Mouse (Mus musculus) thymus, adult 2 months (tissue): Measurements from ENCODE around the gene Eef1akmt3. TPM values are rescaled to one million over a fixed set of nuclear protein-coding genes. Genes with fewer than 3 reads are reported as not detected.
"Not testable (repeated sequence)": the region's sequence is repeated elsewhere in the genome, so short reads cannot be mapped to it uniquely, and the experiment has no call there.

Source experiments
- DNase-seq: peaks from one replicate; pipeline ENCODE4 v3.0.0; 2021
- H3K27ac ChIP-seq: fragments of 200-500 bp; 2 replicates; pipeline ENCODE4 v1.5.1; 2012; ENCODE audit warnings: low read length, control low read depth; ENCODE audit not compliant: control insufficient read depth, insufficient read depth
- H3K27me3 ChIP-seq: fragments of 200-500 bp; 2 replicates; pipeline ENCODE4 v1.6.1; 2012; ENCODE audit warnings: mild to moderate bottlenecking, low read length, moderate library complexity, mixed read lengths; ENCODE audit not compliant: control insufficient read depth, insufficient read depth
- H3K36me3 ChIP-seq: fragments of 200-500 bp; 2 replicates; pipeline ENCODE4 v1.6.1; 2012; ENCODE audit warnings: mild to moderate bottlenecking, low read length, moderate library complexity; ENCODE audit not compliant: control insufficient read depth, insufficient read depth
- H3K4me1 ChIP-seq: fragments of 200-500 bp; replicated peaks from 2 replicates; pipeline ENCODE4 v1.6.1; 2012; ENCODE audit warnings: low read length; ENCODE audit not compliant: control insufficient read depth, insufficient read depth
- H3K4me3 ChIP-seq: fragments of 200-500 bp; 2 replicates; pipeline ENCODE4 v1.5.1; 2012; ENCODE audit warnings: mild to moderate bottlenecking, low read length, control low read depth, moderate library complexity; ENCODE audit not compliant: control insufficient read depth, insufficient read depth
- CTCF ChIP-seq: fragments of 200-500 bp; IDR thresholded peaks from 2 replicates; pipeline ENCODE4 v1.5.1; 2012; ENCODE audit warnings: mild to moderate bottlenecking, control low read depth, low read length, moderate library complexity, borderline replicate concordance; ENCODE audit not compliant: control insufficient read depth, poor library complexity, insufficient read depth; ENCODE audit errors: extremely low read depth
- POLR2A ChIP-seq: fragments of 200-500 bp; IDR thresholded peaks from 2 replicates; pipeline ENCODE4 v1.6.1; 2012; ENCODE audit warnings: mild to moderate bottlenecking, low read length, control low read depth, moderate library complexity; ENCODE audit not compliant: control insufficient read depth, poor library complexity, insufficient read depth; ENCODE audit errors: extremely low read depth
- WGBS: fragments of 180-500 bp; shearing (Covaris S2); methylation state at CpG from one replicate; pipeline ENCODE4 v1.1.7; 2018; 5-methylcytosine and 5-hydroxymethylcytosine counted together
- polyA plus RNA-seq: library from polyadenylated mRNA; depleted of rRNA; stranded (reverse); fragments of >200 nt; gene quantifications from 2 replicates; pipeline ENCODE4 v1.2.3, GENCODE M21; 2012

Gene Eef1akmt3
- polyA plus RNA-seq, 1 experiment, result 0.13 TPM

DNA sequence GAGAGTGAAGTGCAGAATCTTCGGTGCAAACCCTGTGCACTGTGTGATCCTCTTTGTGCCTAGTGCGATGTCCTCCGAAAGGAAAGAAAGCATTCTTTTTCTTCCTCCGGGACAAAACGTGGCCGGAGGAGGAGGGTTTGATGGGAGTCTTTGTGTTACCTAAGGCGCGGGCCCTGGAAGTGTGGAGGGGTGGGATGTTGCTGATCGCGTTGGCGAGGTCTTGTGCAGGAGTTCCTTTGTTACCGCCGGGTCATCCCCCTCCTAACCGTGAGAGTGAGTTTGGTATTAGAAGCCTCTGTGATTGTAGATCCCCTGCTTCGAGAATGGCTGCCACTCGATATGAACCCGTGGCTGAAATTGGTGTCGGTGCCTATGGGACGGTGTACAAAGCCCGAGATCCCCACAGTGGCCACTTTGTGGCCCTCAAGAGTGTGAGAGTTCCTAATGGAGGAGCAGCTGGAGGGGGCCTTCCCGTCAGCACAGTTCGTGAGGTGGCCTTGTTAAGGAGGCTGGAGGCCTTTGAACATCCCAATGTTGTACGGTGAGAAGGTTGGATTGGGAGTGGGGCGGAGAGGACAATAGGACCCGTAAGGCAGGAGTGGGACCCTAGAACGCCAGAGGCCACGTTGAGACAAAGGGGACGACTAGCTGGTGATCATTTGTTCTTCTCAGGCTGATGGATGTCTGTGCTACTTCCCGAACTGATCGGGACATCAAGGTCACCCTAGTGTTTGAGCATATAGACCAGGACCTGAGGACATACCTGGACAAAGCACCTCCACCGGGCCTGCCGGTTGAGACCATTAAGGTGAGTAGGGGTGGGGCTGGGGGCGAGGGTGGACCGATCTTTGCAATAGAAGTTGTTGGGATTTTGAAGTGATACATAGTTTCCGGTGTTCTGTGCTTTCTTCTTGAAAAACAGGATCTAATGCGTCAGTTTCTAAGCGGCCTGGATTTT, 22.9 kb upstream of the Eef1akmt3 start:
- TF ChIP-seq CTCF (no peak), POLR2A (no peak)
- Histone ChIP-seq H3K27me3 (peaks cover 1% of the 10 kb centered on the region; the same call in 1 of the 2 replicates), H3K4me1 (peaks cover 20% of the 10 kb centered on the region), H3K27ac (peak overlapping the region; percentile 1; the same call in 1 of the 2 replicates), H3K4me3 (peak overlapping the region; percentile 64), H3K36me3 (peaks cover 17% of the 10 kb centered on the region)
- 7% methylated on average over 37 of the region's 37 CpGs for WGBS
- no peak for DNase-seq

DNA sequence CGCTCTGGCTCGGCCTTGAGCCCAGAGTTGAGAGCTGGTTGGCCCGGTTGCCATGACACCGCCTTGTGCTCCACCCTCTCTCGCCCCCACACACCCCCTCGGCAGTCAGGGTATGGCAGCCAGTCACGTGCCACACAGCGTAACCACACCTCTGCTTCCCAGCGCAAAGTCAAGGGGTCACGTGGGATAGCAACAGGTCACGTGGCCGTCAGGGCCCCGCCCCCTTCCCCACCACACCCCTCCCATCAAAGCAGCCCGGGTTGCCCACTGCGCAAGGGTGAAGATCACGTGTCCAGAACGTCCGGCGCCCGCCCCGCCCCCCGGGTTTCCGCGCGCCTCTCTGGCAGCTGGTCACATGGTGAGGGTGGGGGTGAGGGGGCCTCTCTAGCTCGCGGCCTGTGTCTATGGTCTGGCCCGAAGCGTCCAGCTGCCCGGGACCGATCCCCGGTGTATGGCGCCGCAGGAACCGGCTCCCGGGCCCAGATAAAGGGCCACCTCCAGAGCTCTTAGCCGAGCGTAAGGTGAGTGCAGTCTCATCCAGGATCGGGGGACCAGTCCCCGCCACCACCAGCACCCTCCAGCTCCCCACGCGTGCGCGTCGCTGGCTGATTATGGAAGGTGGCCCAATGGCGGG, 22.0 kb upstream of the Eef1akmt3 start, which contains the start of gene Cdk4:
Gene Cdk4 (plus strand): TSS at position 296 of the 634 bp plus-strand sequence.
- peaks cover 22% of the 10 kb centered on the region for H3K4me1 ChIP-seq
- peak within 1 kb of the TSS; percentile 64 for H3K4me3 ChIP-seq
- under 1% methylated on average over 46 of the region's 46 CpGs for WGBS
- peak; percentile 96 for DNase-seq
- H3K27me3 ChIP-seq, result peaks cover 2% of the 10 kb centered on the region
- peak within 1 kb of the TSS; percentile 1; the same call in 1 of the 2 replicates for H3K27ac ChIP-seq
- TF ChIP-seq CTCF, result peak; percentile 62; the same call in 1 of the 2 replicates
- TF ChIP-seq POLR2A, result peak; percentile 56; the same call in 1 of the 2 replicates
- H3K36me3 ChIP-seq, result peaks cover 17% of the 10 kb centered on the region

DNA sequence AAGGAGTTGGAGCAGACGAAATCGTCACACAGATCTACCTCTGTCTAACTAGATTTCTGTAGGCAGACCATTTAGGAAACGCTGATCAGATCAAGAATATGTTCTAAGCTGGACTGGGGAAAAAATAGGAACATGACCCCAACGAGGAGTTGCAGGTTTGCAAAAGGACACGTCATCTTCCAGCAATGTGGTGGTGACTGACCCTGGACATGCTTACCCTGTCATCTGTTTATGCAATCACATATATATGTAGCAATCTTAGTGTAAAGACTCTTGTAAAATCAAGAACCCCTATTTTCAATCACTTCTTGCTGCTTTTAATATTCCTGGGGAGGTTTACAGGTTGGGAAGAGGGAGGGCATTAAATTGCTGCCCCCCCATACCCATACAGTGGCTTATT, 21.2 kb upstream of the Eef1akmt3 start:
- TF ChIP-seq POLR2A, result no peak
- TF ChIP-seq CTCF, result no peak
- Histone ChIP-seq H3K27ac (no peak overlapping the region), H3K4me3 (no peak overlapping the region), H3K4me1 (peaks cover 23% of the 10 kb centered on the region), H3K36me3 (peaks cover 17% of the 10 kb centered on the region), H3K27me3 (peaks cover 2% of the 10 kb centered on the region)
- no peak for DNase-seq
- 82% methylated on average over 5 of the region's 5 CpGs for WGBS

DNA sequence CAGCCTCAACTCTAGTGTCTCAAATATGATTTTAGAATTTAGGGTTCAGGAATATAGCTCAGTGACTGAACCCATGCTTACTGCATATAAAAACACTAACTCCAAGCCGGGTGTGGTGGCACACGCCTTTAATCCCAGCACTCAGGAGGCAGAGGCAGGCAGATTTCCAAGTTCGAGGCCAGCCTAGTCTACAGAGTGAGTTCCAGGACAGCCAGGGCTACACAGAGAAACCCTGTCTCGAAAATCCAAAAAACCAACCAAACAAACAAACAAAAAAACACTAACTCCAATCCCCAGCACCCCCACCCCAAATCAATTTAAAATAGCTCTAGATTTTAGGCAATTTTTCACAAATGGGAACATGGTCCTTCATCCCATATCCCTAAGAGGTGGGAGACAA, 20.8 kb upstream of the Eef1akmt3 start:
- not testable (repeated sequence) for DNase-seq, H3K27me3 ChIP-seq, H3K27ac ChIP-seq, H3K4me3 ChIP-seq
- H3K4me1 ChIP-seq, result peaks cover 23% of the 10 kb centered on the region
- WGBS, result 92% methylated on average over 4 of the region's 4 CpGs
- H3K36me3 ChIP-seq, result peaks cover 17% of the 10 kb centered on the region

DNA sequence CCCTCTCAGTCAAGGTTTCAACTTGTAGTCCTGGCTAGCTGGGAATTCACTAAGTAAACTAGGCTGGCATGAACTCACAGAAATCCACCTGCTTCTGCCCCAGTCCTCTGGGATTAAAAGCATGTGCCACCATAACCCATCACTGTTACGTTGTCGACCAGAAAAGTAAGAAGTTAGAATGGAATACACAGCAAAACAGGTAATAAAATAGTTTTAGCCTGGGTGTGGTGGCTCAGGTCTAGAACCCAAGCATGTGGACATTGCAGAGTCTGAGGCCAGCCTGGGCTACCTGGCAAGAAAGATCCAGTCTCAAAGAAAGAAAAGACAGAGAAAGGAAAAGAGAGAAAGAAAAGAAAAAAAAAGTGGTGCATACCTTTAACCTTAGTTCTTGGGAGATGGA, 20.2 kb upstream of the Eef1akmt3 start:
- H3K36me3 ChIP-seq, result peaks cover 13% of the 10 kb centered on the region
- no peak for TF ChIP-seq CTCF
- TF ChIP-seq POLR2A, result no peak
- no peak overlapping the region for H3K4me3 ChIP-seq
- no peak overlapping the region for H3K27ac ChIP-seq
- peaks cover 23% of the 10 kb centered on the region for H3K4me1 ChIP-seq
- H3K27me3 ChIP-seq, result peaks cover 2% of the 10 kb centered on the region
- DNase-seq, result no peak
- 88% methylated on average over 2 of the region's 2 CpGs for WGBS

DNA sequence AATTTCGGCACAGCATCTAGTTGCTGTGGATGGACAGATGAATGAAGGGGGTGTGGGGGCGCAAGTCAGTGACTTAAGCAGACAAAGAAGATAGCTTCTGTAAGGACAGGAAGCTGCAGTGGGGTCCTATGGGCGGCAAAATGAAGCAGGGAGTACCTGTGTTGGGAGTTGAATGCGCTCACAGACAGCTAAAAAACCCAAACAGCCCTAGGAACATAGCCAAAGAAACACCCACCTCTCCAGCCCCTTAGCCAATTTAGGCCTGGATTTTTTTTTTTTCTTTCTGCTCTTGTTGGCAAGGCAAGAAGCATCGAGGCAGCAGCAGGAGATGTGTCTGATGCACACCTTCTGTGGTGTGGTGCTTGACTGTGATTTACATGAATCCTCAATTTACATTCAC, 19.8 kb upstream of the Eef1akmt3 start:
- H3K27me3 ChIP-seq, result peaks cover 2% of the 10 kb centered on the region
- peaks cover 13% of the 10 kb centered on the region for H3K36me3 ChIP-seq
- WGBS, result 82% methylated on average over 5 of the region's 5 CpGs
- H3K4me3 ChIP-seq, result no peak overlapping the region
- TF ChIP-seq POLR2A (no peak), CTCF (no peak)
- no peak overlapping the region for H3K27ac ChIP-seq
- H3K4me1 ChIP-seq, result peaks cover 23% of the 10 kb centered on the region
- no peak for DNase-seq
